Mouse (Mus musculus) intestine, postnatal 0 days (tissue): ENCODE measurements at regions not wholly inside any gene's neighbourhood (a gene's known extent, or its start where the extent isn't known, plus 50 kb on each side); places are given as distances from the start of the nearest gene placed in this dataset.

Experiments used
- ATAC-seq: fragments of 200-750 bp; cut with Nextera tagmentation; 2 replicates; pipeline ENCODE4 v1.8.0; 2017; ENCODE audit warnings: mild to moderate bottlenecking, moderate TSS enrichment, moderate library complexity
- H3K27ac ChIP-seq: fragments of 300-500 bp; sonication (generic); 2 replicates; pipeline ENCODE4 v1.5.1; 2014; ENCODE audit warnings: mild to moderate bottlenecking, low read depth, low read length, moderate library complexity
- H3K27me3 ChIP-seq: fragments of 300-500 bp; sonication (generic); replicated peaks from 2 replicates; pipeline ENCODE4 v1.6.1; 2014; ENCODE audit warnings: low read length, mixed read lengths; ENCODE audit not compliant: control insufficient read depth, insufficient read depth
- H3K36me3 ChIP-seq: fragments of 300-500 bp; sonication (generic); 2 replicates; pipeline ENCODE4 v1.6.1; 2014; ENCODE audit warnings: mild to moderate bottlenecking, moderate library complexity; ENCODE audit not compliant: control insufficient read depth, insufficient read depth
- H3K4me1 ChIP-seq: fragments of 300-500 bp; sonication (generic); replicated peaks from 2 replicates; pipeline ENCODE4 v1.6.1; 2014; ENCODE audit warnings: antibody characterized with exemption, low read length, mixed read lengths; ENCODE audit not compliant: control insufficient read depth, insufficient read depth
- H3K4me2 ChIP-seq: fragments of 300-500 bp; sonication (generic); replicated peaks from 2 replicates; pipeline ENCODE4 v1.6.1; 2014; ENCODE audit warnings: low read depth, mild to moderate bottlenecking, moderate library complexity
- H3K4me3 ChIP-seq: fragments of 300-500 bp; sonication (generic); 2 replicates; pipeline ENCODE4 v1.5.1; 2014; ENCODE audit warnings: low read depth, low read length
- H3K9ac ChIP-seq: fragments of 300-500 bp; sonication (generic); 2 replicates; pipeline ENCODE4 v1.6.1; 2014; ENCODE audit warnings: mild to moderate bottlenecking, low read depth, low read length
- H3K9me3 ChIP-seq: fragments of 300-500 bp; sonication (generic); 2 replicates; pipeline ENCODE4 v1.6.1; 2016; ENCODE audit warnings: mixed run types; ENCODE audit not compliant: control insufficient read depth
- CTCF ChIP-seq: sonication (generic); IDR thresholded peaks from 2 replicates; pipeline ENCODE4 v1.5.1; 2016; ENCODE audit warnings: low read depth, mild to moderate bottlenecking, control low read depth, antibody characterized with exemption, moderate library complexity
- WGBS: fragments of 180-500 bp; shearing (Covaris S2); extraction: QIAGEN DNeasy Blood & Tissue Kit; methylation state at CpG from one replicate; pipeline ENCODE4 v1.1.7; 2014; 5-methylcytosine and 5-hydroxymethylcytosine counted together

DNA sequence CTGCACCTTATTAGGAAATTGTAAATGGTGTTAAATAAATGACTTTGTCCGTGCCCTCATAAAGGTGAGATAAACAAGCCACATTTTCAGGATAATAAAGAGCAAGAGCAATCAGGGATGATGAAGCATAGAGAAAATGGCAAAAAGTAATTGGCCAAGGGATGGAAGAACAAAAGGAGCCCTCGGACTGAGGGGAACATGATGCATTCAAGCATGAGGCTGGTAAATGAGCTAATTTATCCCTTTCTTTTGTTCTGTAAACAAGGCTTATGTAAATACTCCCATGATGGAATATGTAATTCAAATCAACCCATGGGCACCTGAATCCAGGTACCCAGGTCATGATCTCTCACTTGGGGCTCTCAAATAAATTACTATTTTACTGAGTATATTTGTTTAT, 166.8 kb downstream of the Gm12728 start:
- Histone ChIP-seq H3K4me2 (no peak overlapping the region), H3K4me1 (no peaks in the 10 kb centered on the region), H3K27me3 (no peaks in the 10 kb centered on the region), H3K9ac (no peak overlapping the region), H3K36me3 (no peaks in the 10 kb centered on the region), H3K9me3 (no peaks in the 10 kb centered on the region), H3K27ac (no peak overlapping the region), H3K4me3 (no peak overlapping the region)
- ATAC-seq, result no peak
- 68% methylated on average over 2 of the region's 2 CpGs for WGBS
- TF ChIP-seq CTCF, result no peak

DNA sequence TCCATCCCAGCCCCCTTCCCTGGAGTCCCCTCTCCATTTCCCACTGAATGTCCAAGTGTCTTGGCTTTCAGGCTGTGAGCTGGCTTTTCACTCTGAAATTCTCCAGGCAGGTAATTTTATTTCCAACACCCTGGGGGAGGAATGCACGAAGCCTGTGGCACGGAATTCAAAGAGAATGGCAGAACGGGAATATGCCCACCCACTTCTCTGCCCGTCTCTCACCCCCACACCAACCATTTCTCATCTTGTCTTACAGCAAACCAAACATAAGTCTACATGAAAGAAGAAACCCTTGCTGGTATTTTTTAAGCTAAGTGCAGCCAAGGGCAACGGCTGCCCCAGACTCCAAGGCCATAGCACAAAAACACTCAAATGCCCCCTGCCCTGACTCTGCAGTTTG, 168.7 kb downstream of the Gm12728 start:
- H3K27ac ChIP-seq, result no peak overlapping the region
- no peaks in the 10 kb centered on the region for H3K4me1 ChIP-seq
- no peak for TF ChIP-seq CTCF
- no peak overlapping the region for H3K4me2 ChIP-seq
- H3K9me3 ChIP-seq, result no peaks in the 10 kb centered on the region
- H3K9ac ChIP-seq, result no peak overlapping the region
- no peaks in the 10 kb centered on the region for H3K36me3 ChIP-seq
- WGBS, result 82% methylated on average over 5 of the region's 5 CpGs
- no peaks in the 10 kb centered on the region for H3K27me3 ChIP-seq
- no peak overlapping the region for H3K4me3 ChIP-seq
- ATAC-seq, result no peak

DNA sequence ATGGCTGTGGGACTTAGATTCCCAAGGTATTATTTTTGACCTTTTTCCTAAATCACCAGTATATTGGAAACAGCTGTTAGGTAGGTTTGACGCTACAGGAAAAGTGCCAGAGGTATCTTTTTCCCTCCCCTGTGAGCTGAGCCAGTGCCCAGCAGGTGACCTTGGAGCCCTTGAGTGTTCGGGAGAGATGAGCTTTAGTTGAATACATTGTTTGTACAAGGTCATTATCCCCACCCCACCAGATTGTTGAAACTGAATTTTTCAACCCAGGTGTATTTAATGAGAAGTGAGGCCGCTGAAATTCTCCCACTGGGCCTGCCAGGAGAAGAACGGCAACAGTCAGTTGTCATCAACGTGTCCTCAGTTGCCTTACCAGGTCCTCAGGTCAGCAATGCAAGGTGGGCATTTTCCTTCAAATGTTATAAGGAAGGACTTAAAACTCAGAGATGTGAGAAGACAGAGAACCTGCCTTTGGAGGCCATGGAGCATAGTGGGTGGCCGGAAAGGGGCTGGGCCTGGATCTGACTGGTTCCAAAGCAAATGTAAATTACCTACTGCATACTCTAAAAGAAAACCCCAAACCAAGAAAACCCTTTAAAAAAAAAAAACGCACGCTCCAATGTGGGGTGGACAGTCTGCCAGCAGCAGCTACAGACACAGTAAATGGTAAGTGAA, 172.2 kb downstream of the Gm12728 start:
- WGBS, result 67% methylated on average over 8 of the region's 8 CpGs
- H3K9me3 ChIP-seq, result no peaks in the 10 kb centered on the region
- TF ChIP-seq CTCF, result no peak
- no peak overlapping the region for H3K4me2 ChIP-seq
- H3K36me3 ChIP-seq, result no peaks in the 10 kb centered on the region
- no peak for ATAC-seq
- no peak overlapping the region for H3K9ac ChIP-seq
- no peaks in the 10 kb centered on the region for H3K27me3 ChIP-seq
- no peaks in the 10 kb centered on the region for H3K4me1 ChIP-seq
- no peak overlapping the region for H3K27ac ChIP-seq
- H3K4me3 ChIP-seq, result no peak overlapping the region

DNA sequence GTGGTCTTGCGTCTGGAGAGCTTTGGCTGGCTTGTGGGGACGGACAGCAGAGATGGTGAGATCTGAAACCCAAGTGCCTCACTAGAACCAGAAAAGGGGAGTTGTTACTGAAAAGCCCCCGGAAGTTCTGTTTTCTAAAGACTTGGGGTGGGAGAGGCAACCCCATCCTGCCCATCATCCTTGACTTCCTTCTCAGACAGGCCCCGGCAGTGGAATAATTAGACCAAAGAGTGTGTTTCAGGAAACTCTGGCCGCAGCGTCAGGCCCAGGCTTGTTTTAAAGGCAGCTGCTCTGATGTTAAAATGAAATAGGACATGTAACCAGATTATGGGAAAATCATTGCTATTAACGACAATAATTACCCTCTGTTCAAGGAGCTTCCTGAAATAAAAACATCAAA, 172.9 kb downstream of the Gm12728 start:
- no peak for ATAC-seq
- H3K9me3 ChIP-seq, result no peaks in the 10 kb centered on the region
- no peaks in the 10 kb centered on the region for H3K27me3 ChIP-seq
- H3K4me2 ChIP-seq, result no peak overlapping the region
- no peak overlapping the region for H3K9ac ChIP-seq
- no peaks in the 10 kb centered on the region for H3K36me3 ChIP-seq
- 72% methylated on average over 7 of the region's 7 CpGs for whole genome bisulfite sequencing
- TF ChIP-seq CTCF, result no peak
- no peaks in the 10 kb centered on the region for H3K4me1 ChIP-seq
- H3K27ac ChIP-seq, result no peak overlapping the region
- H3K4me3 ChIP-seq, result no peak overlapping the region

DNA sequence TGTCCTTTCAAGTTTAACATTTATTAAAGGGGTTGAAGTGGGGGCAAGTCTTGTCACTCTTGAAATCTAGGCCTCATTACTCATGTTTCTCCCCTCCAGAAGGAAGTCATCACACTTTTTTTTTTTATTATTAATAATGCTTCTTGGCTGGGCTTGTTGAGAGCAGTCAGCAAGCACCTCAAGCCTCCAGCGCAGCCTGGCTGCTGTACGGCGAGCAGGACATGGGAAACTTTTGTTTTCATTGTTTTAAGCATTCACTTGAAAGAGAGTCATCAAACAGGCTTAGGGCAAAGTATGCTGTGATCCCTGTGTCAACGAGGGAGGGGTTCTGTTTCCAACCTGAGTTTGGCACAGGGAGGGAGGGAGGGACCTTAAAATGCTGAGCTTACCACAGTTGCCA, 178.7 kb downstream of the Gm12728 start:
- H3K9ac ChIP-seq, result no peak overlapping the region
- H3K4me3 ChIP-seq, result no peak overlapping the region
- 0 out of 2 replicates have a peak, but pooled peaks cover 4% of the 10 kb centered on the region for H3K4me1 ChIP-seq
- no peaks in the 10 kb centered on the region for H3K27me3 ChIP-seq
- H3K4me2 ChIP-seq, result no peak overlapping the region
- no peak for TF ChIP-seq CTCF
- 48% methylated on average over 4 of the region's 4 CpGs for WGBS
- no peaks in the 10 kb centered on the region for H3K36me3 ChIP-seq
- H3K27ac ChIP-seq, result no peak overlapping the region
- H3K9me3 ChIP-seq, result no peaks in the 10 kb centered on the region
- no peak for ATAC-seq

DNA sequence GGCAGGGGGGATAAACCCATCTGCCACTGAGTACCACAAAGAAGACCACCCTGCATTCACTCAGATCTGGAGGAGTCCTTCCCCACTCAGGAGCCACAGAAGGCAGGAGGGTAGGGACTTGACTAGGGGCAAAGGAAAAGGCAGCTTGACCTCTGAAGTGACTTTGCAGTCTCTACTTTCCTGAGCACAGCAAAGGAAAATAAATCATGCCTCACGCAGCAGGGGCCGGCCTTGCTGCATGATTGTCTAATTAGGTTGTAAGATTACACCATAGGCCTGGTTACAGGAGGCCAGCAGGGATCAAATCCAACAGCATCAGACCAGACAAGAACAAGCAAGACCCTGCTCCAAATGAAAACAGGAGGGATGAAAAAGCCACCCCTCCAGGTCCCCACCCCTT, 180.0 kb downstream of the Gm12728 start:
- Histone ChIP-seq H3K9ac (no peak overlapping the region), H3K27ac (no peak overlapping the region)

More for the DNA sequence above, 180.0 kb downstream of the Gm12728 start:
- Histone ChIP-seq H3K9me3 (no peaks in the 10 kb centered on the region), H3K4me2 (no peak overlapping the region), H3K27me3 (no peaks in the 10 kb centered on the region), H3K4me1 (0 out of 2 replicates have a peak, but pooled peaks cover 4% of the 10 kb centered on the region), H3K36me3 (no peaks in the 10 kb centered on the region), H3K4me3 (no peak overlapping the region)
- no peak for TF ChIP-seq CTCF
- WGBS, result 33% methylated on average over 2 of the region's 2 CpGs
- no peak for ATAC-seq
